Mouse (Mus musculus) B cell, adult 62 days (primary cell): Measurements from ENCODE around the gene Cacna1s. TPM values are rescaled to one million over a fixed set of nuclear protein-coding genes. Genes with fewer than 3 reads are reported as not detected.

Experiments
- total RNA-seq: library from RNA; stranded (reverse); gene quantifications from 4 replicates; pipeline ENCODE4 v1.2.4, GENCODE M21; 2023

Cacna1s gene
- total RNA-seq: 4.0 to 6.5 TPM (median 5.1 TPM) in 4 replicates

DNA sequence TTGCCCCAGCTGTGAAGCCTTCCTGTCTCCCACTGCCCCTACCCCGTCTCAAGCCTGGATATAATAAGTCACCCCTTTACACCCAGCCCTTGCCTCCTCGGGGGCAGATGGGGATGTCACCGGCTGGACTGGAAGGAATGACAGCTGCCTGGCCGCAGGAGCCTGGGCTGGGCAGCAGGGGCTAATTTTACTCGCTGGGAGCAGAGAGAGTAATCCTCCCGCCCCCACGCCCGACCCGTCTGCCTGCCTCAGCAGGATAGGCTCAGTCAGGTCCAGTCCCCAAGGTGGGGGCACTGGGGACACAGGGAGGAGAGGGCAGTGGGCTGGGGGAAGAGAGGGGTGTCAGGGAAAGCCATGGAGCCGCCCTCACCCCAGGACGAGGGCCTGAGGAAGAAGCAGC, at the start of gene Cacna1s:
Gene Cacna1s (plus strand): TSS at position 204 of the 400 bp plus-strand sequence.

GRCm38 (mm10) chr1:136006292-136006748, 46.2 kb upstream of the Cacna1s start, which contains the start of gene Igfn1:
TSS of gene Igfn1 (minus strand) at chr1:136006342.

GRCm38 (mm10) chr1:136007211-136008158, 45.1 kb upstream of the Cacna1s start, which contains the start of gene Tmem9:
TSS of gene Tmem9 (plus strand) at chr1:136008150.

DNA sequence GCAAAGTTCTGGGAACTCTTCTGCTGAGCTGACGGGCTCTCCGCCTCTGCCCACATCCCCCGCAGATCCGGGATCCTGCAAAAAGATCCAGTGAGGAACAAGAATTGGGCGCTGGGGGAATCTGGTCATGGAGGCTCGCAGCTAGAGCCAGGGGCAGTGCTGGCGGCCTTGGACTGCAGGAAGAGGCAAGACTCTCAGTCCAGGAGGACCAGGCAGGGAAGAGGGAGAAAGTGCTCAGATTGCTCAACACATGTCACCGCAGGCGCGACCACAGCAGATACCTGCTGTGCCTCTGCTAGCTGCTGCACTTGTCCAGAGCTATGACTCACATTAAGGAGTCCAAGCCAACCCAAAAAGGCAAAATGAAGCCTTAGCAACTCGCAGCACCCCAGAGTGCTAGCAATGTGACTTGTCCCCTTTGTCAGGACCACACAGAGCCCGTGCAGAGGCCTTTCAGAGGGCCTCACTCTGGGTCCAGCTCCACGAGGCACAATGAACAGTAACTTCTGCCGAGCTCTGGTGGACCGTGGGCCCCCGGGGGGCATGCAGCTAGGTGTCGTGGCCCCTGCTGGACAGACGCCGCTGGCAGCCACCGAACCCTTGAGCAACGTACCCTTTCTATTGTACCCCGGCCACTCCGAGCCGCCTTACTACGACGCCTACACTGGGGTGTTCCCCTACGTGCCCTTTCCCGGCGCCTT, 2.1 kb upstream of the Cacna1s start, which contains the start of gene Ascl5:
Gene Ascl5 (plus strand): TSS at position 493 of the 701 bp plus-strand sequence.

GRCm38 (mm10) chr1:136130951-136131558, 78.5 kb downstream of the Cacna1s start, which contains the start of gene Kif21b:
TSS of gene Kif21b (plus strand) at chr1:136131389.

Other genes with a start within 250 kb of the Cacna1s start
- not detected in 4 replicates for gene Lad1, start 234.2 kb upstream of the Cacna1s start, total RNA-seq
- gene Tnnt2, start 216.4 kb upstream of the Cacna1s start, total RNA-seq: not detected in 4 replicates
- not detected in 4 replicates for gene Pkp1, start 133.5 kb upstream of the Cacna1s start, total RNA-seq
- gene Igfn1, start 46.4 kb upstream of the Cacna1s start, total RNA-seq: 0.09 to 0.17 TPM in 2 of 4 replicates, not detected in the others
- 7.1 to 19.1 TPM (median 10.5 TPM) in 4 replicates for gene Tmem9, start 44.6 kb upstream of the Cacna1s start, total RNA-seq
- gene Ascl5, start 1.9 kb upstream of the Cacna1s start, total RNA-seq: not detected in 4 replicates
- 204 to 217 TPM (median 210 TPM) in 4 replicates for gene Kif21b, start 78.6 kb downstream of the Cacna1s start, total RNA-seq
- gene Mroh3, start 160.1 kb downstream of the Cacna1s start, total RNA-seq: not detected in 4 replicates
- gene Inava, start 181.5 kb downstream of the Cacna1s start, total RNA-seq: not detected in 4 replicates
- gene Gpr25, start 208.1 kb downstream of the Cacna1s start, total RNA-seq: not detected in 4 replicates